Mouse (Mus musculus) heart, embryonic 12.5 days (tissue): ENCODE data around the gene Ccdc85b. TPM values are rescaled to one million over a fixed set of nuclear protein-coding genes. Genes with fewer than 3 reads are reported as not detected.
"Not testable (repeated sequence)": the region's sequence is repeated elsewhere in the genome, so short reads cannot be mapped to it uniquely, and the experiment has no call there.

ENCODE experiments used
- ATAC-seq: fragments of 200-750 bp; cut with Nextera tagmentation; 2 replicates; pipeline ENCODE4 v1.8.0; 2017; ENCODE audit warnings: moderate TSS enrichment, moderate library complexity; ENCODE audit not compliant: insufficient number of reproducible peaks, low FRiP score
- H3K27ac ChIP-seq: fragments of 300-500 bp; sonication (generic); 2 replicates; pipeline ENCODE4 v1.5.1; 2016; ENCODE audit warnings: mild to moderate bottlenecking, moderate library complexity; ENCODE audit not compliant: poor library complexity, severe bottlenecking
- H3K27me3 ChIP-seq: fragments of 300-500 bp; sonication (generic); replicated peaks from 2 replicates; pipeline ENCODE4 v1.6.1; 2016; ENCODE audit warnings: mild to moderate bottlenecking, moderate library complexity
- H3K36me3 ChIP-seq: fragments of 300-500 bp; sonication (generic); 2 replicates; pipeline ENCODE4 v1.6.1; 2016; ENCODE audit warnings: mild to moderate bottlenecking, moderate library complexity
- H3K4me1 ChIP-seq: fragments of 300-500 bp; sonication (generic); replicated peaks from 2 replicates; pipeline ENCODE4 v1.6.1; 2016; ENCODE audit warnings: mild to moderate bottlenecking
- H3K4me2 ChIP-seq: fragments of 300-500 bp; sonication (generic); 2 replicates; pipeline ENCODE4 v1.6.1; 2016; ENCODE audit warnings: mild to moderate bottlenecking, moderate library complexity
- H3K4me3 ChIP-seq: fragments of 300-500 bp; sonication (generic); 2 replicates; pipeline ENCODE4 v1.5.1; 2016; ENCODE audit warnings: mild to moderate bottlenecking
- H3K9ac ChIP-seq: fragments of 300-500 bp; sonication (generic); 2 replicates; pipeline ENCODE4 v1.6.1; 2016; ENCODE audit warnings: mild to moderate bottlenecking, moderate library complexity
- H3K9me3 ChIP-seq: fragments of 300-500 bp; sonication (generic); replicated peaks from 2 replicates; pipeline ENCODE4 v1.6.1; 2016; ENCODE audit warnings: mild to moderate bottlenecking, moderate library complexity
- WGBS: fragments of 180-500 bp; shearing (Covaris S2); methylation state at CpG from one replicate; pipeline ENCODE4 v1.1.7; 2016; 5-methylcytosine and 5-hydroxymethylcytosine counted together
- polyA plus RNA-seq: library from polyadenylated mRNA; unstranded; fragments of >200 nt; fragmentation: Nextera tagmentation; extraction: Ambion mirVana; gene quantifications from 2 replicates; pipeline ENCODE4 v1.2.1, GENCODE M21; 2016

Gene Ccdc85b
- polyA plus RNA-seq, 1 experiment from 2014 or later, result 10.5 TPM

DNA sequence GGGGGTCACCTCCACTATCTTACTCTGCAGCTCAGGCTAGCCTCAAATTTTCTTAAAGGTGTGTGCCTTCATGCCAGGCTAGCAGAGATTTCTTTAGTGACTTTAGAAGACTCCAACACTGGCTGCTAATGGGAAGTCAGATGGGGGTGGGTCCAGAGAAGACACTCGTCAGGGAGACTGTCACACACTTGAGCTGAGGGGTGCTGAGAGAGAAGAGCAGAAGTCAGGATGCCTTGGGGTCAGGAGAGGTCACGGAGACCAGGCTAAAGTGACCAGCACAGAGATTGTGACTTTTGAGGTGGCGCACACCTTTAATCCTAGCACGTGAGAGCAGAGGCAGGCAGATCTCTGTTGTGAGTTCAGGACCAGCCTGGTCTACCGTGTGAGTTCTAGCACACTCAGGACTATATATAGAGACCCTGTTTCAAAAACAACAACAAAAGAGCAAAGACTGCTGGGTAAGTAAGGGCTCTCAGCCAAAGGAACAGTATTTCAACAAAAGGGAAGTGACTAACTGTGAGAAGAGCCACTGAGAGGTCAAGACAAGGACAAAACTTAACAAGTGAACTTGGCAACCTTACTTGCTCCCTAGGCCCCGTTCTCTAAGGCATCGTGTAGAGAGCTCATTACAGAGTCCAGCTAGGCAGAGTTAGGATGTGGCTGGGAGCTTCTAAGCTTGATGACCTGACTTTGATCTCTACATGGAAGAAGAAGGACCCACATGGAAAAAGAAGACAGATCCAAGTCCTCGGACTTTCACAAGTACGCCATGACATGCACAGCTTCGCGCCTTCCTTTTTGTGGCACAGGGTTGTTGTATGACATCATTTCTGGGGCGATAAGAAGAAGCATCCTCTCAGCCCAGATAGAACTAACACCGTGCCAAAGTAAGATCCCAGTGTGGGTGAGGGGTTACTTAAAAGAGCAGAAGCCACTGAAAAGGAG, 49.4 kb downstream of the Ccdc85b start:
- Histone ChIP-seq H3K36me3 (no peaks in the 10 kb centered on the region), H3K4me2 (peak overlapping the region; percentile 72), H3K4me3 (no peak overlapping the region; the same call in 1 of the 2 replicates), H3K9me3 (no peaks in the 10 kb centered on the region), H3K9ac (0 out of 2 replicates have a peak overlapping the region, but pooled peaks have one; percentile 11), H3K27ac (peak overlapping the region; percentile 39), H3K4me1 (peaks cover 25% of the 10 kb centered on the region), H3K27me3 (no peaks in the 10 kb centered on the region)
- WGBS, result 75% methylated on average over 13 of the region's 13 CpGs
- no peak for ATAC-seq

DNA sequence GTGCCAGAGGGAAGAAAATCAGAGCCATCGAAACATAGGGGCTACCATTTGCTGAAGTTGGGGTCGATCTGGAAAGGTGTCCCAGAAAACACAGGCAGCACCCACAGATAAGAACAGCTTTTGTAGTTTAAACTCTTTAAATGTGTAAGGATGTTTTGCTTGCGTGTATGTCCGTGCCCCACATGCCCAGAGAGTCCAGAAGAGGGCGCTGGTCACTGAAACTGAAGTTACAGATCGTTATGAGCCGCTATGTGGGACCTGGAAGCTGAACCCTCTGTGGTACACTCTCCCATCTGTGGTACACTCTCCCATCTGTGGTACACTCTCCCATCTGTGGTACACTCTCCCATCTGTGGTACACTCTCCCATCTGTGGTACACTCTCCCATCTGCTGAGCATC, 50.6 kb downstream of the Ccdc85b start:
- H3K9ac ChIP-seq, result peak overlapping the region; percentile 84
- peak; percentile 75 for ATAC-seq
- H3K27me3 ChIP-seq, result no peaks in the 10 kb centered on the region
- no peaks in the 10 kb centered on the region for H3K9me3 ChIP-seq
- no peaks in the 10 kb centered on the region for H3K36me3 ChIP-seq
- H3K4me1 ChIP-seq, result peaks cover 25% of the 10 kb centered on the region
- peak overlapping the region; percentile 59 for H3K4me3 ChIP-seq
- WGBS, result 22% methylated on average over 7 of the region's 7 CpGs
- H3K27ac ChIP-seq, result peak overlapping the region; percentile 95
- H3K4me2 ChIP-seq, result peak overlapping the region; percentile 72

GRCm38 (mm10) chr19:5406531-5407126, 51.1 kb downstream of the Ccdc85b start:
- H3K36me3 ChIP-seq, H3K27me3 ChIP-seq, H3K9me3 ChIP-seq: not testable (repeated sequence)
- Histone ChIP-seq H3K4me3 (peak overlapping the region; percentile 59), H3K27ac (peak overlapping the region; percentile 95), H3K9ac (peak overlapping the region; percentile 84), H3K4me1 (peaks cover 21% of the 10 kb centered on the region), H3K4me2 (peak overlapping the region; percentile 72)
- WGBS, result 17% methylated on average over 25 of the region's 25 CpGs
- ATAC-seq, result peak; percentile 81

DNA sequence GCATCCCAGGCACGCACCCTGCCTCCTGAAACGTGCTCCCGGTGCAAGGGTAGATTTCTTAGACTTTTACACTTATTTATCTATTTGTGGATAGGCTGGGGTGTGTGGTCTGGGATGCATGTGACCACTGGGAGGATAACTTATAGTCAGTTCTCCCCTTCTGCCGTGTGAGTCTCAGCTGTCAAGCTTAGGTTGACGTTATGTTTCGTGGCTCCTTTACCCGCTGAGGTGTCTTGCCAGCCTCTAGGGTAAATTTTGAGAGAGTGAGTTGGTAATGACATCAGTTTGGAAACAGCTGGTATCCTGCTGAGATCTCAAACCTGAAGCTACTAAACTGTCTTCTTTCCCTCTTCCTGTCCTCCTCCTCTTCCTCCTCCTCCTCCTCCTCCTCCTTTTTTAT, 51.8 kb downstream of the Ccdc85b start:
- H3K9me3 ChIP-seq, result no peaks in the 10 kb centered on the region
- peak overlapping the region; percentile 69 for H3K4me2 ChIP-seq
- H3K9ac ChIP-seq, result peak overlapping the region; percentile 63
- H3K36me3 ChIP-seq, result no peaks in the 10 kb centered on the region
- H3K27ac ChIP-seq, result peak overlapping the region; percentile 54; the same call in 1 of the 2 replicates
- peak overlapping the region; percentile 42 for H3K4me3 ChIP-seq
- WGBS, result 18% methylated on average over 7 of the region's 7 CpGs
- ATAC-seq, result no peak
- H3K4me1 ChIP-seq, result peaks cover 20% of the 10 kb centered on the region
- no peaks in the 10 kb centered on the region for H3K27me3 ChIP-seq

Other genes starting within 250 kb of the Ccdc85b start
- gene Pacs1, start 184.8 kb downstream of the Ccdc85b start, polyA plus RNA-seq, result 27.9 and 28.4 TPM in 2 replicates
- 221 and 227 TPM in 2 replicates for gene Sf3b2, start 162.4 kb downstream of the Ccdc85b start, polyA plus RNA-seq
- 3.8 and 4.5 TPM in 2 replicates for gene Gal3st3, start 159.6 kb downstream of the Ccdc85b start, polyA plus RNA-seq
- not detected in 2 replicates for gene Catsper1, start 122.2 kb downstream of the Ccdc85b start, polyA plus RNA-seq
- gene Cst6, start 108.3 kb downstream of the Ccdc85b start, polyA plus RNA-seq, result not detected in 2 replicates
- gene Eif1ad, start 91.2 kb downstream of the Ccdc85b start, polyA plus RNA-seq, result 42.8 and 43.0 TPM in 2 replicates
- gene Banf1, start 90.7 kb downstream of the Ccdc85b start, polyA plus RNA-seq, result 400 and 410 TPM in 2 replicates
- 61.6 and 63.9 TPM in 2 replicates for gene Sart1, start 69.2 kb downstream of the Ccdc85b start, polyA plus RNA-seq
- 1.7 and 1.8 TPM in 2 replicates for gene Tsga10ip, start 55.4 kb downstream of the Ccdc85b start, polyA plus RNA-seq
- 190 and 194 TPM in 2 replicates for gene Drap1, start 32.9 kb downstream of the Ccdc85b start, polyA plus RNA-seq
- 38.8 and 39.5 TPM in 2 replicates for gene AI837181, start 32.8 kb downstream of the Ccdc85b start, polyA plus RNA-seq
- gene Fosl1, start 10.3 kb downstream of the Ccdc85b start, polyA plus RNA-seq, result not detected in 2 replicates
- 81.9 and 85.4 TPM in 2 replicates for gene Fibp, start 2.7 kb upstream of the Ccdc85b start, polyA plus RNA-seq
- 1.3 and 1.7 TPM in 2 replicates for gene Ctsw, start 10.6 kb upstream of the Ccdc85b start, polyA plus RNA-seq
- gene Efemp2, start 16.1 kb upstream of the Ccdc85b start, polyA plus RNA-seq, result 70.3 and 70.6 TPM in 2 replicates
- 33.2 and 37.6 TPM in 2 replicates for gene Mus81, start 30.5 kb upstream of the Ccdc85b start, polyA plus RNA-seq
- gene Cfl1, start 32.6 kb upstream of the Ccdc85b start, polyA plus RNA-seq, result 1,913 and 1,997 TPM in 2 replicates
- gene 1700020D05Rik, start 45.9 kb upstream of the Ccdc85b start, polyA plus RNA-seq, result 0.23 and 0.24 TPM in 2 replicates
- 16.3 and 16.9 TPM in 2 replicates for gene Snx32, start 52.6 kb upstream of the Ccdc85b start, polyA plus RNA-seq
- gene Ovol1, start 102.8 kb upstream of the Ccdc85b start, polyA plus RNA-seq, result not detected in 2 replicates
- gene Ap5b1, start 110.1 kb upstream of the Ccdc85b start, polyA plus RNA-seq, result 2.2 and 2.5 TPM in 2 replicates
- 102 and 110 TPM in 2 replicates for gene Rnaseh2c, start 144.0 kb upstream of the Ccdc85b start, polyA plus RNA-seq
- 31.5 and 36.1 TPM in 2 replicates for gene Kat5, start 152.3 kb upstream of the Ccdc85b start, polyA plus RNA-seq
- 41.3 and 42.5 TPM in 2 replicates for gene Rela, start 179.6 kb upstream of the Ccdc85b start, polyA plus RNA-seq
- 25.5 and 28.1 TPM in 2 replicates for gene Sipa1, start 205.8 kb upstream of the Ccdc85b start, polyA plus RNA-seq
- gene Map3k11, start 230.8 kb upstream of the Ccdc85b start, polyA plus RNA-seq, result 30.6 and 32.8 TPM in 2 replicates
- gene Pcnx3, start 231.0 kb upstream of the Ccdc85b start, polyA plus RNA-seq, result 22.0 and 22.3 TPM in 2 replicates
- 0.17 TPM in 1 of 2 replicates, not detected in the other for gene Kcnk7, start 246.5 kb upstream of the Ccdc85b start, polyA plus RNA-seq